Mouse (Mus musculus) MEL (cell line): ENCODE results near the gene Cdc73. TPM values are rescaled to one million over a fixed set of nuclear protein-coding genes. Genes with fewer than 3 reads are reported as not detected.

ENCODE experiments used
- DNase-seq: peaks from one replicate; pipeline ENCODE4 v3.0.0; 2011; ENCODE audit warnings: low read depth, low spot score
- H3K27ac ChIP-seq: 2 replicates; pipeline ENCODE4 v1.5.1; 2012; ENCODE audit warnings: low read depth, mild to moderate bottlenecking, control low read depth, low read length, moderate library complexity; ENCODE audit not compliant: control insufficient read depth
- H3K27me3 ChIP-seq, 2 experiments: fragments of 150-350 bp in 1 of 2; sonication (generic) in 1 of 2; 2 replicates each; pipeline ENCODE4 v1.6.1; 2012; ENCODE audit warnings: low read length in 2 of 2, mild to moderate bottlenecking in 2 of 2, improper control_type of control experiment in 1 of 2, moderate library complexity in 1 of 2; ENCODE audit not compliant: insufficient read depth in 2 of 2, control insufficient read depth in 1 of 2
- H3K36me3 ChIP-seq, 2 experiments: 2 replicates each; pipeline ENCODE4 v1.6.1; 2012 to 2014; ENCODE audit warnings: low read length in 2 of 2, improper control_type of control experiment in 1 of 2, inconsistent platforms in 1 of 2, mild to moderate bottlenecking in 1 of 2; ENCODE audit not compliant: insufficient read depth in 2 of 2, control insufficient read depth in 1 of 2
- H3K4me1 ChIP-seq, 2 experiments: fragments of 150-350 bp in 1 of 2; sonication (generic) in 1 of 2; 2 replicates each; pipeline ENCODE4 v1.6.1; 2012; ENCODE audit warnings: low read length in 2 of 2, improper control_type of control experiment in 1 of 2, mild to moderate bottlenecking in 1 of 2; ENCODE audit not compliant: insufficient read depth in 2 of 2, control insufficient read depth in 1 of 2
- H3K4me3 ChIP-seq, 2 experiments: fragments of 150-350 bp in 1 of 2; sonication (generic) in 1 of 2; 2 replicates each; pipeline ENCODE4 v1.5.1; 2012; ENCODE audit warnings: low read depth in 2 of 2, low read length in 2 of 2, mild to moderate bottlenecking in 2 of 2, moderate library complexity in 2 of 2, control low read depth in 1 of 2, improper control_type of control experiment in 1 of 2; ENCODE audit not compliant: control insufficient read depth in 1 of 2, insufficient read depth in 1 of 2
- H3K79me2 ChIP-seq: 2 replicates; pipeline ENCODE4 v1.6.1; 2012; ENCODE audit warnings: mild to moderate bottlenecking, low read length, moderate library complexity; ENCODE audit not compliant: control insufficient read depth, poor library complexity, insufficient read depth
- H3K9ac ChIP-seq: 2 replicates; pipeline ENCODE4 v1.6.1; 2012; ENCODE audit warnings: low read depth, mild to moderate bottlenecking, control low read depth, low read length, moderate library complexity; ENCODE audit not compliant: control insufficient read depth, poor library complexity, severe bottlenecking
- H3K9me3 ChIP-seq: fragments of 150-350 bp; sonication (generic); replicated peaks from 2 replicates; pipeline ENCODE4 v1.6.1; 2012; ENCODE audit warnings: mild to moderate bottlenecking, low read length, improper control_type of control experiment, moderate library complexity; ENCODE audit not compliant: insufficient read depth
- BHLHE40 ChIP-seq: IDR thresholded peaks from 2 replicates; pipeline ENCODE4 v1.6.1; 2012; ENCODE audit warnings: low read depth, mild to moderate bottlenecking, inconsistent platforms, low read length, improper control_type of control experiment, borderline replicate concordance
- CHD2 ChIP-seq: IDR thresholded peaks from 2 replicates; pipeline ENCODE4 v1.6.1; 2011; ENCODE audit warnings: low read length, improper control_type of control experiment
- CTCF ChIP-seq, 3 experiments: IDR thresholded peaks in 2 of 3; conservative IDR thresholded peaks in 1 of 3; 2 replicates each; pipeline ENCODE4 v1.5.1; 2011 to 2012; ENCODE audit warnings: low read length in 3 of 3, low read depth in 2 of 3, mild to moderate bottlenecking in 2 of 3, improper control_type of control experiment in 1 of 3, inconsistent platforms in 1 of 3, mixed read lengths in 1 of 3, moderate library complexity in 1 of 3; ENCODE audit not compliant: control insufficient read depth in 1 of 3, insufficient read depth in 1 of 3, poor library complexity in 1 of 3, severe bottlenecking in 1 of 3
- E2F4 ChIP-seq: IDR thresholded peaks from 2 replicates; pipeline ENCODE4 v1.6.1; 2011; ENCODE audit warnings: low read depth, low read length, improper control_type of control experiment, borderline replicate concordance
- GABPA ChIP-seq: IDR thresholded peaks from 2 replicates; pipeline ENCODE4 v1.6.1; 2012; ENCODE audit warnings: low read depth, mild to moderate bottlenecking, inconsistent platforms, low read length, improper control_type of control experiment, moderate library complexity
- GATA1 ChIP-seq: IDR thresholded peaks from 2 replicates; pipeline ENCODE4 v1.6.1; 2011; ENCODE audit warnings: low read depth, low read length, improper control_type of control experiment
- KAT2A ChIP-seq: conservative IDR thresholded peaks from 2 replicates; pipeline ENCODE4 v1.6.1; 2012; ENCODE audit warnings: low read depth, low read length, improper control_type of control experiment, inconsistent platforms
- MAX ChIP-seq: IDR thresholded peaks from 2 replicates; pipeline ENCODE4 v1.6.1; 2011; ENCODE audit warnings: low read length, improper control_type of control experiment
- MAZ ChIP-seq: IDR thresholded peaks from 2 replicates; pipeline ENCODE4 v1.6.1; 2012; ENCODE audit warnings: low read depth, mild to moderate bottlenecking, inconsistent platforms, low read length, improper control_type of control experiment
- MEF2A ChIP-seq: IDR thresholded peaks from 2 replicates; pipeline ENCODE4 v1.6.1; 2014; ENCODE audit warnings: low read depth, mild to moderate bottlenecking, inconsistent platforms, low read length, improper control_type of control experiment; ENCODE audit not compliant: poor library complexity, insufficient replicate concordance, severe bottlenecking; ENCODE audit errors: extremely low read depth
- MXI1 ChIP-seq: IDR thresholded peaks from 2 replicates; pipeline ENCODE4 v1.6.1; 2011; ENCODE audit warnings: mild to moderate bottlenecking, low read depth, low read length, improper control_type of control experiment
- MYB ChIP-seq: IDR thresholded peaks from 2 replicates; pipeline ENCODE4 v1.6.1; 2011; ENCODE audit warnings: mild to moderate bottlenecking, low read depth, low read length, improper control_type of control experiment
- MYC ChIP-seq: IDR thresholded peaks from 2 replicates; pipeline ENCODE4 v1.6.1; 2011; ENCODE audit warnings: low read depth, mild to moderate bottlenecking, low read length, improper control_type of control experiment, moderate library complexity
- NRF1 ChIP-seq: IDR thresholded peaks from 2 replicates; pipeline ENCODE4 v1.6.1; 2014; ENCODE audit warnings: low read depth, mild to moderate bottlenecking, inconsistent platforms, low read length, improper control_type of control experiment, moderate library complexity; ENCODE audit not compliant: poor library complexity, insufficient read depth, severe bottlenecking
- POLR2A ChIP-seq, 2 experiments: IDR thresholded peaks; 2 replicates each; pipeline ENCODE4 v1.6.1; 2011 to 2012; ENCODE audit warnings: low read length in 2 of 2, mild to moderate bottlenecking in 2 of 2, control low read depth in 1 of 2, improper control_type of control experiment in 1 of 2, low read depth in 1 of 2, moderate library complexity in 1 of 2; ENCODE audit not compliant: control insufficient read depth in 1 of 2, insufficient read depth in 1 of 2, poor library complexity in 1 of 2
- POLR2AphosphoS2 ChIP-seq: IDR thresholded peaks from 2 replicates; pipeline ENCODE4 v1.6.1; 2011; ENCODE audit warnings: low read length, improper control_type of control experiment
- POLR2AphosphoS5 ChIP-seq: IDR thresholded peaks from 2 replicates; pipeline ENCODE4 v1.6.1; 2012; ENCODE audit warnings: low read depth, borderline replicate concordance, mild to moderate bottlenecking, inconsistent platforms, low read length, moderate library complexity, mixed read lengths
- RAD21 ChIP-seq: IDR thresholded peaks from 2 replicates; pipeline ENCODE4 v1.6.1; 2011; ENCODE audit warnings: mild to moderate bottlenecking, low read depth, low read length, improper control_type of control experiment
- RCOR1 ChIP-seq: IDR thresholded peaks from 2 replicates; pipeline ENCODE4 v1.6.1; 2012; ENCODE audit warnings: low read depth, mild to moderate bottlenecking, inconsistent platforms, low read length, improper control_type of control experiment
- TBP ChIP-seq: IDR thresholded peaks from 2 replicates; pipeline ENCODE4 v1.8.0; 2011; ENCODE audit warnings: low read depth, low read length, improper control_type of control experiment
- TCF12 ChIP-seq: IDR thresholded peaks from 2 replicates; pipeline ENCODE4 v1.6.1; 2014; ENCODE audit warnings: low read depth, mild to moderate bottlenecking, inconsistent platforms, low read length, improper control_type of control experiment, moderate library complexity
- UBTF ChIP-seq: IDR thresholded peaks from 2 replicates; pipeline ENCODE4 v1.6.1; 2012; ENCODE audit warnings: low read depth, mild to moderate bottlenecking, inconsistent platforms, low read length, improper control_type of control experiment, moderate library complexity, borderline replicate concordance; ENCODE audit not compliant: insufficient read depth
- USF1 ChIP-seq: IDR thresholded peaks from 2 replicates; pipeline ENCODE4 v1.6.1; 2014; ENCODE audit warnings: low read depth, mild to moderate bottlenecking, inconsistent platforms, low read length, improper control_type of control experiment, moderate library complexity
- USF2 ChIP-seq, 2 experiments: IDR thresholded peaks; 2 replicates each; pipeline ENCODE4 v1.6.1; 2011 to 2012; ENCODE audit warnings: improper control_type of control experiment in 2 of 2, low read length in 2 of 2, borderline replicate concordance in 1 of 2, inconsistent platforms in 1 of 2, low read depth in 1 of 2, mild to moderate bottlenecking in 1 of 2; ENCODE audit not compliant: insufficient read depth in 1 of 2
- ZMIZ1 ChIP-seq: IDR thresholded peaks from 2 replicates; pipeline ENCODE4 v1.6.1; 2012; ENCODE audit warnings: low read depth, mild to moderate bottlenecking, inconsistent platforms, low read length, improper control_type of control experiment, moderate library complexity
- ZNF384 ChIP-seq: IDR thresholded peaks from 2 replicates; pipeline ENCODE4 v1.6.1; 2012; ENCODE audit warnings: low read depth, mild to moderate bottlenecking, inconsistent platforms, low read length, improper control_type of control experiment
- polyA plus RNA-seq, 2 experiments: library from polyadenylated mRNA; stranded (reverse) in 1 of 2; unstranded in 1 of 2; fragments of >175 nt in 1 of 2; fragments of >200 nt in 1 of 2; gene quantifications; 2 replicates each; pipeline versions ENCODE4 v1.2.1 to v1.2.4; 2012; ENCODE audit warnings: low replicate concordance in 2 of 2, low read depth in 1 of 2; ENCODE audit not compliant: insufficient read length in 2 of 2, insufficient read depth in 1 of 2, missing spikeins in 1 of 2
- total RNA-seq: library from RNA; depleted of rRNA; stranded (reverse); fragments of 300-350 nt; gene quantifications from 2 replicates; pipeline ENCODE4 v1.2.3, GENCODE M21; 2012

Cdc73 gene
- total and polyA plus RNA-seq, 3 experiments, result 11.6 to 65.8 (median 55.2) TPM

GRCm38 (mm10) chr1:143596864-143597263 lies 105.8 kb downstream of the Cdc73 start:
- H3K4me3 ChIP-seq, result no peak overlapping the region
- no peak for DNase-seq
- no peaks in the 10 kb centered on the region for H3K79me2 ChIP-seq
- TF ChIP-seq MAX (no peak), KAT2A (no peak), BHLHE40 (no peak), POLR2AphosphoS5 (no peak), CTCF (IDR thresholded peaks at IDR 0.05 in 2 of 3, conservative IDR thresholded peaks at IDR 0.05 in 1 of 3; ENCODE audit: control insufficient read depth in 1 of 3, insufficient read depth in 1 of 3, low read depth in 2 of 3, low read length in 3 of 3, poor library complexity in 1 of 3, severe bottlenecking in 1 of 3) (no peak), USF1 (no peak), MXI1 (no peak), TCF12 (no peak), MEF2A (no peak), MYC (no peak), POLR2AphosphoS2 (no peak), ZNF384 (no peak), USF2 (IDR thresholded peaks at IDR 0.05; ENCODE audit: borderline replicate concordance in 1 of 2, insufficient read depth in 1 of 2, low read depth in 1 of 2, low read length in 2 of 2) (no peak), POLR2A (IDR thresholded peaks at IDR 0.05; ENCODE audit: control insufficient read depth in 1 of 2, insufficient read depth in 1 of 2, low read depth in 1 of 2, low read length in 2 of 2, poor library complexity in 1 of 2) (no peak), CHD2 (no peak), GATA1 (no peak), NRF1 (no peak), GABPA (no peak)
- H3K27me3 ChIP-seq, result no peaks in the 10 kb centered on the region
- no peaks in the 10 kb centered on the region for H3K4me1 ChIP-seq
- no peak overlapping the region for H3K27ac ChIP-seq
- no peaks in the 10 kb centered on the region for H3K36me3 ChIP-seq
- no peaks in the 10 kb centered on the region for H3K9me3 ChIP-seq
- no peak overlapping the region for H3K9ac ChIP-seq

GRCm38 (mm10) chr1:143576824-143577543 lies 125.7 kb downstream of the Cdc73 start:
- Histone ChIP-seq H3K27ac (no peak overlapping the region), H3K4me1 (no peaks in the 10 kb centered on the region), H3K9me3 (no peaks in the 10 kb centered on the region), H3K36me3 (no peaks in the 10 kb centered on the region), H3K4me3 (no peak overlapping the region), H3K9ac (no peak overlapping the region), H3K79me2 (no peaks in the 10 kb centered on the region), H3K27me3 (no peaks in the 10 kb centered on the region)
- no peak for TF ChIP-seq MXI1
- no peak for TF ChIP-seq CHD2
- no peak for TF ChIP-seq GATA1
- TF ChIP-seq UBTF, result no peak
- TF ChIP-seq BHLHE40, result no peak
- no peak for TF ChIP-seq RCOR1
- no peak for TF ChIP-seq POLR2A (IDR thresholded peaks at IDR 0.05; ENCODE audit: control insufficient read depth in 1 of 2, insufficient read depth in 1 of 2, low read depth in 1 of 2, low read length in 2 of 2, poor library complexity in 1 of 2)
- no peak for TF ChIP-seq E2F4
- no peak for TF ChIP-seq MAX
- TF ChIP-seq MYB, result no peak
- no peak for TF ChIP-seq MAZ
- TF ChIP-seq GABPA, result no peak
- no peak for TF ChIP-seq ZMIZ1
- no peak for TF ChIP-seq TBP
- no peak for TF ChIP-seq RAD21
- DNase-seq, result no peak
